Mouse (Mus musculus) olfactory bulb, adult 2 months (tissue): ENCODE measurements around the gene Olfr1555-ps1.
"Not testable (repeated sequence)": the region's sequence is repeated elsewhere in the genome, so short reads cannot be mapped to it uniquely, and the experiment has no call there.

Experiments used
- CTCF ChIP-seq: fragments of 200-500 bp; IDR thresholded peaks from 2 replicates; pipeline ENCODE4 v1.5.1; 2012; ENCODE audit warnings: low read depth, mild to moderate bottlenecking, low read length, moderate library complexity; ENCODE audit not compliant: insufficient read depth
- POLR2A ChIP-seq: fragments of 200-500 bp; IDR thresholded peaks from 2 replicates; pipeline ENCODE4 v1.6.1; 2012; ENCODE audit warnings: mild to moderate bottlenecking, low read depth, low read length, moderate library complexity; ENCODE audit not compliant: insufficient read depth

DNA sequence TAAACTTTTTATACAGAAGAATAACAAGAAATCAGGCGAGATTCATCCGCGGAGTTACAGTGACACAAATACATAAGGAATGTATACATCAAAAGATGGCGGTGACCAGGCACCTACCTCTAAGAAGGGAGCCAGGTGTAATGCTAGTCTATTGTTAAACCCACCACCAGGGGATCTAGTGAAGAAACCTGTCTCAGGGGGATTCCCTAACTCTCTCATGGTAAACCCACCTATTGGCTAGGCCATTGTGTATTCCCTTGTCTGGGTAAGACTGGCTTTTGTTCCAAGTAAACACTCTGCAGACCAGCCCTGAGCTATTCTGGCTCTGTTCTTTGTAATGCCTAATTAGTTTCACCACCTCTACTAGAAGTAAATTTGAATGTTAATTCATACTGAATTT lies 29.2 kb upstream of the Olfr1555-ps1 start:
- TF ChIP-seq CTCF, POLR2A: not testable (repeated sequence)
